Mouse (Mus musculus) forebrain, embryonic 11.5 days (tissue): ENCODE data around the gene Psmb6. TPM values are rescaled to one million over a fixed set of nuclear protein-coding genes. Genes with fewer than 3 reads are reported as not detected.

ENCODE experiments used
- ATAC-seq: fragments of 200-750 bp; cut with Nextera tagmentation; replicated peaks from 2 replicates; pipeline ENCODE4 v1.8.0; 2017; ENCODE audit warnings: moderate TSS enrichment; ENCODE audit not compliant: low FRiP score
- DNase-seq: peaks from one replicate; pipeline ENCODE4 v3.0.0-alpha.2; 2017; ENCODE audit warnings: low spot score
- H3K27ac ChIP-seq: fragments of 300-500 bp; sonication (generic); 2 replicates; pipeline ENCODE4 v1.5.1; 2014; ENCODE audit warnings: low read depth, low read length
- H3K27me3 ChIP-seq: fragments of 300-500 bp; sonication (generic); 2 replicates; pipeline ENCODE4 v1.6.1; 2014; ENCODE audit warnings: mild to moderate bottlenecking, low read length, mixed read lengths; ENCODE audit not compliant: control insufficient read depth, insufficient read depth
- H3K36me3 ChIP-seq: fragments of 300-500 bp; sonication (generic); 2 replicates; pipeline ENCODE4 v1.6.1; 2014; ENCODE audit warnings: mild to moderate bottlenecking, low read length, moderate library complexity, mixed read lengths; ENCODE audit not compliant: control insufficient read depth, insufficient read depth
- H3K4me1 ChIP-seq: fragments of 300-500 bp; sonication (generic); replicated peaks from 2 replicates; pipeline ENCODE4 v1.6.1; 2014; ENCODE audit warnings: low read length, mixed read lengths; ENCODE audit not compliant: control insufficient read depth, insufficient read depth
- H3K4me2 ChIP-seq: fragments of 300-500 bp; sonication (generic); 2 replicates; pipeline ENCODE4 v1.6.1; 2014; ENCODE audit warnings: low read depth, mild to moderate bottlenecking, low read length, moderate library complexity, mixed read lengths; ENCODE audit not compliant: severe bottlenecking
- H3K4me3 ChIP-seq: fragments of 300-500 bp; sonication (generic); 2 replicates; pipeline ENCODE4 v1.5.1; 2014; ENCODE audit warnings: low read depth, low read length
- H3K9ac ChIP-seq: fragments of 300-500 bp; sonication (generic); 2 replicates; pipeline ENCODE4 v1.6.1; 2014; ENCODE audit warnings: low read length
- H3K9me3 ChIP-seq: fragments of 300-500 bp; sonication (generic); 2 replicates; pipeline ENCODE4 v1.6.1; 2016; ENCODE audit warnings: low read length, mixed read lengths; ENCODE audit not compliant: control insufficient read depth
- WGBS: fragments of 180-500 bp; shearing (Covaris S2); extraction: QIAGEN DNeasy Blood & Tissue Kit; methylation state at CpG from one replicate; pipeline ENCODE4 v1.1.7; 2014; 5-methylcytosine and 5-hydroxymethylcytosine counted together
- polyA plus RNA-seq: library from polyadenylated mRNA; unstranded; fragments of >200 nt; fragmentation: Nextera tagmentation; extraction: Ambion mirVana; gene quantifications from 2 replicates; pipeline ENCODE4 v1.2.1, GENCODE M21; 2014

Psmb6 gene
- polyA plus RNA-seq, 1 experiment from 2014 or later, result 812 TPM

- DNase-seq (no peak), ATAC-seq (no peak)
- no peak overlapping the region for H3K4me2 ChIP-seq
- no peak overlapping the region for H3K4me3 ChIP-seq
- no peaks in the 10 kb centered on the region for H3K36me3 ChIP-seq
- 86% methylated on average over 8 of the region's 8 CpGs for WGBS
- H3K27me3 ChIP-seq, result no peaks in the 10 kb centered on the region
- H3K27ac ChIP-seq, result no peak overlapping the region
- no peaks in the 10 kb centered on the region for H3K4me1 ChIP-seq
- no peaks in the 10 kb centered on the region for H3K9me3 ChIP-seq
- no peak overlapping the region for H3K9ac ChIP-seq
Measured at GRCm38 (mm10) chr11:70551526-70551925, 26.4 kb downstream of the Psmb6 start.

GRCm38 (mm10) chr11:70553940-70554339, 28.8 kb downstream of the Psmb6 start:
- no peaks in the 10 kb centered on the region for H3K9me3 ChIP-seq
- no peak for DNase-seq

GRCm38 (mm10) chr11:70557545-70557944, 32.4 kb downstream of the Psmb6 start:
- 89% methylated on average over 9 of the region's 9 CpGs for WGBS
- no peak for ATAC-seq
- no peak overlapping the region for H3K27ac ChIP-seq

More at GRCm38 (mm10) chr11:70553940-70554339, 28.8 kb downstream of the Psmb6 start:
- H3K4me2 ChIP-seq, result no peak overlapping the region
- no peaks in the 10 kb centered on the region for H3K4me1 ChIP-seq
- 37% methylated on average over 7 of the region's 7 CpGs for WGBS
- no peak overlapping the region for H3K27ac ChIP-seq
- ATAC-seq, result no peak
- H3K27me3 ChIP-seq, result no peaks in the 10 kb centered on the region
- no peak overlapping the region for H3K4me3 ChIP-seq
- no peak overlapping the region for H3K9ac ChIP-seq
- no peaks in the 10 kb centered on the region for H3K36me3 ChIP-seq

GRCm38 (mm10) chr11:70561937-70562286, 36.7 kb downstream of the Psmb6 start:
- Histone ChIP-seq H3K36me3 (no peaks in the 10 kb centered on the region), H3K4me2 (peak overlapping the region; percentile 89), H3K9me3 (no peaks in the 10 kb centered on the region), H3K4me1 (peaks cover 9% of the 10 kb centered on the region), H3K27ac (0 out of 2 replicates have a peak overlapping the region, but pooled peaks have one; percentile 25), H3K4me3 (peak overlapping the region; percentile 85), H3K9ac (peak overlapping the region; percentile 81; the same call in 1 of the 2 replicates), H3K27me3 (no peaks in the 10 kb centered on the region)
- WGBS, result 2% methylated on average over 2 of the region's 2 CpGs
- ATAC-seq, result no peak
- no peak for DNase-seq

More at GRCm38 (mm10) chr11:70557545-70557944, 32.4 kb downstream of the Psmb6 start:
- Histone ChIP-seq H3K9me3 (no peaks in the 10 kb centered on the region), H3K4me2 (no peak overlapping the region), H3K9ac (no peak overlapping the region), H3K36me3 (no peaks in the 10 kb centered on the region), H3K27me3 (no peaks in the 10 kb centered on the region), H3K4me3 (no peak overlapping the region), H3K4me1 (peaks cover 3% of the 10 kb centered on the region; the same call in 1 of the 2 replicates)
- no peak for DNase-seq

- ATAC-seq (peak; percentile 92), DNase-seq (peak; percentile 94)
- peak within 1 kb of the TSS; percentile 89 for H3K4me2 ChIP-seq
- H3K4me3 ChIP-seq, result peak within 1 kb of the TSS; percentile 85
- H3K9ac ChIP-seq, result peak within 1 kb of the TSS; percentile 81
- H3K9me3 ChIP-seq, result no peaks in the 10 kb centered on the region
- no peaks in the 10 kb centered on the region for H3K27me3 ChIP-seq
- H3K27ac ChIP-seq, result peak within 1 kb of the TSS; percentile 68
- peaks cover 9% of the 10 kb centered on the region for H3K4me1 ChIP-seq
- H3K36me3 ChIP-seq, result no peaks in the 10 kb centered on the region
- WGBS, result under 1% methylated on average over 53 of the region's 57 CpGs
Measured at GRCm38 (mm10) chr11:70562287-70562994, 37.3 kb downstream of the Psmb6 start, which contains the start of gene Mink1. Gene Mink1 (plus strand): TSS chr11:70562881.

GRCm38 (mm10) chr11:70562995-70563469, 37.9 kb downstream of the Psmb6 start:
- Histone ChIP-seq H3K4me3 (peak overlapping the region; percentile 85), H3K36me3 (no peaks in the 10 kb centered on the region), H3K9ac (peak overlapping the region; percentile 81), H3K4me2 (peak overlapping the region; percentile 89), H3K9me3 (no peaks in the 10 kb centered on the region), H3K27ac (peak overlapping the region; percentile 68; the same call in 1 of the 2 replicates), H3K27me3 (no peaks in the 10 kb centered on the region), H3K4me1 (peaks cover 9% of the 10 kb centered on the region)
- WGBS, result under 1% methylated on average over 30 of the region's 31 CpGs
- peak; percentile 63; the same call in 1 of the 2 replicates for ATAC-seq
- DNase-seq, result no peak

- peaks cover 9% of the 10 kb centered on the region for H3K4me1 ChIP-seq
- peak overlapping the region; percentile 85 for H3K4me3 ChIP-seq
- 3% methylated on average over 25 of the region's 25 CpGs for WGBS
- H3K27me3 ChIP-seq, result no peaks in the 10 kb centered on the region
- no peaks in the 10 kb centered on the region for H3K36me3 ChIP-seq
- H3K4me2 ChIP-seq, result peak overlapping the region; percentile 89
- H3K9ac ChIP-seq, result peak overlapping the region; percentile 81
- ATAC-seq (no peak), DNase-seq (peak; percentile 61)
- H3K9me3 ChIP-seq, result no peaks in the 10 kb centered on the region
- 0 out of 2 replicates have a peak overlapping the region, but pooled peaks have one; percentile 68 for H3K27ac ChIP-seq
Measured at GRCm38 (mm10) chr11:70563470-70564275, 38.5 kb downstream of the Psmb6 start.

- 50% methylated on average over 4 of the region's 4 CpGs for WGBS
- H3K9ac ChIP-seq, result peak overlapping the region; percentile 81; the same call in 1 of the 2 replicates
Measured at GRCm38 (mm10) chr11:70564276-70564873, 39.2 kb downstream of the Psmb6 start.

More at GRCm38 (mm10) chr11:70564276-70564873, 39.2 kb downstream of the Psmb6 start:
- Histone ChIP-seq H3K9me3 (no peaks in the 10 kb centered on the region), H3K4me1 (peaks cover 9% of the 10 kb centered on the region), H3K27me3 (no peaks in the 10 kb centered on the region), H3K27ac (no peak overlapping the region), H3K36me3 (no peaks in the 10 kb centered on the region), H3K4me2 (peak overlapping the region; percentile 89; the same call in 1 of the 2 replicates), H3K4me3 (peak overlapping the region; percentile 85; the same call in 1 of the 2 replicates)
- ATAC-seq (no peak), DNase-seq (no peak)
